Mouse (Mus musculus): Measurements from ENCODE around the gene Tmem50a.

DNA sequence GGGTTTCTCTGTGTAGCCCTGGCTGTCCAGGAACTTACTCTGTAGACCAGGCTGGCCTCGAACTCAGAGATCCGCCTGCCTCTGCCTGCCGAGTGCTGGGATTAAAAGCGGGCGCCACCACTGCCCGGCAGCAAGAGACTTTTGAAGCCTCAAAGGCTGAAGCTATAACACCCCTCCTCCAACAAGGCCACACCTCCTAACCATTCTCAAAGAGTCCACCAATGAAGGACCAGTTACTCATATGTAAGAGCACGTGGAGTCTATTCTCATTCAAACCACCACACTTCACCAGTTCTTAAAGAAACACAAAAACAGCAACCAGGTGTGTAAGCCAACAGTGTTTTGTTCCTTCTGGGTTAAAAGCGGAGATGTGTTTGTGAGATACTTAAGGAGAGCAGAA lies 47.2 kb downstream of the Tmem50a start:
- TF ChIP-seq POLR2A (IDR thresholded peaks at IDR 0.05; ENCODE audit: borderline replicate concordance, extremely low read depth, low read depth, low read length) (no peak), CTCF (IDR thresholded peaks at IDR 0.05; ENCODE audit: insufficient read depth, low read length) (no peak)
